Mouse (Mus musculus): Measurements from ENCODE around the gene Rnase2b. TPM values are rescaled to one million over a fixed set of nuclear protein-coding genes. Genes with fewer than 3 reads are reported as not detected.

Rnase2b gene
- polyA plus RNA-seq, 1 experiment: not detected

- no peaks in the 10 kb centered on the region for H3K36me3 ChIP-seq (ENCODE audit: control insufficient read depth, insufficient read depth)
- TF ChIP-seq MYOG (IDR thresholded peaks at IDR 0.05; ENCODE audit: control insufficient read depth, extremely low read depth, insufficient read length): no peak
- TF ChIP-seq CTCF (IDR thresholded peaks at IDR 0.05; ENCODE audit: control insufficient read depth, insufficient read depth, insufficient read length): no peak
- TF ChIP-seq USF1 (IDR thresholded peaks at IDR 0.05; ENCODE audit: low read depth): no peak
- no peak for TF ChIP-seq MYOD1 (IDR thresholded peaks at IDR 0.05; ENCODE audit: control insufficient read depth, insufficient read length, low read depth)
- TF ChIP-seq FOSL1 (IDR thresholded peaks at IDR 0.05; ENCODE audit: insufficient read depth, low read length, poor library complexity, severe bottlenecking): no peak
- H3ac ChIP-seq (ENCODE audit: control insufficient read depth, insufficient read length, low read depth): no peak overlapping the region
- no peak overlapping the region for H3K4me3 ChIP-seq (ENCODE audit: insufficient read depth, poor library complexity, severe bottlenecking)
- H3K79me2 ChIP-seq (ENCODE audit: control insufficient read depth, insufficient read depth): no peaks in the 10 kb centered on the region
- no peaks in the 10 kb centered on the region for H3K79me3 ChIP-seq (ENCODE audit: low read depth)
- H3K27me3 ChIP-seq (ENCODE audit: control insufficient read depth, insufficient read depth, insufficient read length): peaks cover 4% of the 10 kb centered on the region
Measured at GRCm38 (mm10) chr14:51145521-51145920, 16.5 kb upstream of the Rnase2b start.

GRCm38 (mm10) chr14:51146685-51147084 is 15.4 kb upstream of the Rnase2b start, which contains the start of gene Rnase1:
TSS of gene Rnase1 (minus strand) at chr14:51146785.
- Histone ChIP-seq H3K36me3 (ENCODE audit: control insufficient read depth, insufficient read depth) (no peaks in the 10 kb centered on the region), H3K27me3 (ENCODE audit: control insufficient read depth, insufficient read depth, insufficient read length) (peaks cover 4% of the 10 kb centered on the region), H3ac (ENCODE audit: control insufficient read depth, insufficient read length, low read depth) (no peak within 1 kb of the TSS), H3K79me2 (ENCODE audit: control insufficient read depth, insufficient read depth) (no peaks in the 10 kb centered on the region), H3K79me3 (ENCODE audit: low read depth) (no peaks in the 10 kb centered on the region), H3K4me3 (ENCODE audit: insufficient read depth, poor library complexity, severe bottlenecking) (no peak within 1 kb of the TSS)
- TF ChIP-seq FOSL1 (IDR thresholded peaks at IDR 0.05; ENCODE audit: insufficient read depth, low read length, poor library complexity, severe bottlenecking): no peak
- no peak for TF ChIP-seq MYOD1 (IDR thresholded peaks at IDR 0.05; ENCODE audit: control insufficient read depth, insufficient read length, low read depth)
- no peak for TF ChIP-seq CEBPB (IDR thresholded peaks at IDR 0.05; ENCODE audit: low read depth)
- no peak for TF ChIP-seq MAX (IDR thresholded peaks at IDR 0.05)
- TF ChIP-seq USF1 (IDR thresholded peaks at IDR 0.05; ENCODE audit: low read depth): no peak
- TF ChIP-seq CTCF (IDR thresholded peaks at IDR 0.05; ENCODE audit: control insufficient read depth, insufficient read depth, insufficient read length): no peak
- TF ChIP-seq MYOG (IDR thresholded peaks at IDR 0.05; ENCODE audit: control insufficient read depth, extremely low read depth, insufficient read length): no peak

GRCm38 (mm10) chr14:51148006-51148405 is 14.1 kb upstream of the Rnase2b start:
- Histone ChIP-seq H3K4me3 (ENCODE audit: insufficient read depth, poor library complexity, severe bottlenecking) (no peak overlapping the region), H3K27me3 (ENCODE audit: control insufficient read depth, insufficient read depth, insufficient read length) (peaks cover 4% of the 10 kb centered on the region), H3K79me2 (ENCODE audit: control insufficient read depth, insufficient read depth) (no peaks in the 10 kb centered on the region), H3ac (ENCODE audit: control insufficient read depth, insufficient read length, low read depth) (no peak overlapping the region), H3K36me3 (ENCODE audit: control insufficient read depth, insufficient read depth) (no peaks in the 10 kb centered on the region), H3K79me3 (ENCODE audit: low read depth) (no peaks in the 10 kb centered on the region)
- no peak for TF ChIP-seq CTCF (IDR thresholded peaks at IDR 0.05; ENCODE audit: control insufficient read depth, insufficient read depth, insufficient read length)
- no peak for TF ChIP-seq MYOG (IDR thresholded peaks at IDR 0.05; ENCODE audit: control insufficient read depth, extremely low read depth, insufficient read length)
- TF ChIP-seq MYOD1 (IDR thresholded peaks at IDR 0.05; ENCODE audit: control insufficient read depth, insufficient read length, low read depth): no peak
- TF ChIP-seq FOSL1 (IDR thresholded peaks at IDR 0.05; ENCODE audit: insufficient read depth, low read length, poor library complexity, severe bottlenecking): no peak
- no peak for TF ChIP-seq USF1 (IDR thresholded peaks at IDR 0.05; ENCODE audit: low read depth)
- no peak for TF ChIP-seq MAX (IDR thresholded peaks at IDR 0.05)
- no peak for TF ChIP-seq CEBPB (IDR thresholded peaks at IDR 0.05; ENCODE audit: low read depth)

GRCm38 (mm10) chr14:51149164-51149563 is 12.9 kb upstream of the Rnase2b start:
- no peaks in the 10 kb centered on the region for H3K36me3 ChIP-seq (ENCODE audit: control insufficient read depth, insufficient read depth)
- no peaks in the 10 kb centered on the region for H3K79me3 ChIP-seq (ENCODE audit: low read depth)
- TF ChIP-seq MAX (IDR thresholded peaks at IDR 0.05) (no peak), MYOD1 (IDR thresholded peaks at IDR 0.05; ENCODE audit: control insufficient read depth, insufficient read length, low read depth) (no peak), MYOG (IDR thresholded peaks at IDR 0.05; ENCODE audit: control insufficient read depth, extremely low read depth, insufficient read length) (no peak), USF1 (IDR thresholded peaks at IDR 0.05; ENCODE audit: low read depth) (no peak), CEBPB (IDR thresholded peaks at IDR 0.05; ENCODE audit: low read depth) (no peak)
- no peaks in the 10 kb centered on the region for H3K79me2 ChIP-seq (ENCODE audit: control insufficient read depth, insufficient read depth)
- H3ac ChIP-seq (ENCODE audit: control insufficient read depth, insufficient read length, low read depth): no peak overlapping the region
- no peak overlapping the region for H3K4me3 ChIP-seq (ENCODE audit: insufficient read depth, poor library complexity, severe bottlenecking)
- H3K27me3 ChIP-seq (ENCODE audit: control insufficient read depth, insufficient read depth, insufficient read length): peaks cover 4% of the 10 kb centered on the region

- H3ac ChIP-seq (ENCODE audit: control insufficient read depth, insufficient read length, low read depth): no peak overlapping the region
- peaks cover 3% of the 10 kb centered on the region for H3K27me3 ChIP-seq (ENCODE audit: control insufficient read depth, insufficient read depth, insufficient read length)
- H3K79me2 ChIP-seq (ENCODE audit: control insufficient read depth, insufficient read depth): no peaks in the 10 kb centered on the region
- no peaks in the 10 kb centered on the region for H3K36me3 ChIP-seq (ENCODE audit: control insufficient read depth, insufficient read depth)
- TF ChIP-seq USF1 (IDR thresholded peaks at IDR 0.05; ENCODE audit: low read depth) (no peak), MYOD1 (IDR thresholded peaks at IDR 0.05; ENCODE audit: control insufficient read depth, insufficient read length, low read depth) (no peak), MAX (IDR thresholded peaks at IDR 0.05) (no peak), MYOG (IDR thresholded peaks at IDR 0.05; ENCODE audit: control insufficient read depth, extremely low read depth, insufficient read length) (no peak), CEBPB (IDR thresholded peaks at IDR 0.05; ENCODE audit: low read depth) (no peak), CTCF (IDR thresholded peaks at IDR 0.05; ENCODE audit: control insufficient read depth, insufficient read depth, insufficient read length) (no peak), FOSL1 (IDR thresholded peaks at IDR 0.05; ENCODE audit: insufficient read depth, low read length, poor library complexity, severe bottlenecking) (no peak)
- H3K79me3 ChIP-seq (ENCODE audit: low read depth): no peaks in the 10 kb centered on the region
- H3K4me3 ChIP-seq (ENCODE audit: insufficient read depth, poor library complexity, severe bottlenecking): no peak overlapping the region
Measured at GRCm38 (mm10) chr14:51150206-51150831, 11.7 kb upstream of the Rnase2b start.
